Mouse (Mus musculus) embryonic facial prominence, embryonic 11.5 days (tissue): Measurements from ENCODE around the gene Mreg. TPM values are rescaled to one million over a fixed set of nuclear protein-coding genes. Genes with fewer than 3 reads are reported as not detected.

Source experiments
- ATAC-seq: fragments of 200-750 bp; cut with Nextera tagmentation; replicated peaks from 2 replicates; pipeline ENCODE4 v1.8.0; 2017; ENCODE audit warnings: low read depth; ENCODE audit not compliant: insufficient number of reproducible peaks, low FRiP score, low TSS enrichment
- DNase-seq: peaks from one replicate; pipeline ENCODE4 v3.0.0-alpha.2; 2015; ENCODE audit warnings: low spot score
- H3K27ac ChIP-seq: fragments of 300-500 bp; sonication (generic); replicated peaks from 2 replicates; pipeline ENCODE4 v1.5.1; 2014; ENCODE audit warnings: mild to moderate bottlenecking, low read depth, low read length, control low read depth
- H3K27me3 ChIP-seq: fragments of 300-500 bp; sonication (generic); 2 replicates; pipeline ENCODE4 v1.6.1; 2014; ENCODE audit warnings: mild to moderate bottlenecking, low read length, moderate library complexity, mixed read lengths; ENCODE audit not compliant: control insufficient read depth, insufficient read depth
- H3K36me3 ChIP-seq: fragments of 300-500 bp; sonication (generic); replicated peaks from 2 replicates; pipeline ENCODE4 v1.6.1; 2014; ENCODE audit warnings: low read depth, mild to moderate bottlenecking, low read length, moderate library complexity, mixed read lengths; ENCODE audit not compliant: control insufficient read depth, insufficient read depth
- H3K4me1 ChIP-seq: fragments of 300-500 bp; sonication (generic); 2 replicates; pipeline ENCODE4 v1.6.1; 2014; ENCODE audit warnings: low read length, mixed read lengths; ENCODE audit not compliant: control insufficient read depth, insufficient read depth
- H3K4me2 ChIP-seq: fragments of 300-500 bp; sonication (generic); 2 replicates; pipeline ENCODE4 v1.6.1; 2014; ENCODE audit warnings: low read depth, mild to moderate bottlenecking, control low read depth, low read length, moderate library complexity
- H3K4me3 ChIP-seq: fragments of 300-500 bp; sonication (generic); 2 replicates; pipeline ENCODE4 v1.5.1; 2014; ENCODE audit warnings: low read depth, low read length, control low read depth
- H3K9ac ChIP-seq: fragments of 300-500 bp; sonication (generic); replicated peaks from 2 replicates; pipeline ENCODE4 v1.6.1; 2014; ENCODE audit warnings: mild to moderate bottlenecking, control low read depth, low read length
- H3K9me3 ChIP-seq: fragments of 300-500 bp; sonication (generic); replicated peaks from 2 replicates; pipeline ENCODE4 v1.6.1; 2016; ENCODE audit warnings: mild to moderate bottlenecking, low read length, inconsistent platforms, mixed read lengths; ENCODE audit not compliant: control insufficient read depth
- WGBS: fragments of 180-500 bp; shearing (Covaris S2); extraction: QIAGEN DNeasy Blood & Tissue Kit; methylation state at CpG from one replicate; pipeline ENCODE4 v1.1.7; 2014; 5-methylcytosine and 5-hydroxymethylcytosine counted together
- polyA plus RNA-seq: library from polyadenylated mRNA; unstranded; fragments of >200 nt; fragmentation: Nextera tagmentation; extraction: Ambion mirVana; gene quantifications from 2 replicates; pipeline ENCODE4 v1.2.1, GENCODE M21; 2014

Gene Mreg
- polyA plus RNA-seq: 24.2 and 24.7 TPM in 2 replicates

DNA sequence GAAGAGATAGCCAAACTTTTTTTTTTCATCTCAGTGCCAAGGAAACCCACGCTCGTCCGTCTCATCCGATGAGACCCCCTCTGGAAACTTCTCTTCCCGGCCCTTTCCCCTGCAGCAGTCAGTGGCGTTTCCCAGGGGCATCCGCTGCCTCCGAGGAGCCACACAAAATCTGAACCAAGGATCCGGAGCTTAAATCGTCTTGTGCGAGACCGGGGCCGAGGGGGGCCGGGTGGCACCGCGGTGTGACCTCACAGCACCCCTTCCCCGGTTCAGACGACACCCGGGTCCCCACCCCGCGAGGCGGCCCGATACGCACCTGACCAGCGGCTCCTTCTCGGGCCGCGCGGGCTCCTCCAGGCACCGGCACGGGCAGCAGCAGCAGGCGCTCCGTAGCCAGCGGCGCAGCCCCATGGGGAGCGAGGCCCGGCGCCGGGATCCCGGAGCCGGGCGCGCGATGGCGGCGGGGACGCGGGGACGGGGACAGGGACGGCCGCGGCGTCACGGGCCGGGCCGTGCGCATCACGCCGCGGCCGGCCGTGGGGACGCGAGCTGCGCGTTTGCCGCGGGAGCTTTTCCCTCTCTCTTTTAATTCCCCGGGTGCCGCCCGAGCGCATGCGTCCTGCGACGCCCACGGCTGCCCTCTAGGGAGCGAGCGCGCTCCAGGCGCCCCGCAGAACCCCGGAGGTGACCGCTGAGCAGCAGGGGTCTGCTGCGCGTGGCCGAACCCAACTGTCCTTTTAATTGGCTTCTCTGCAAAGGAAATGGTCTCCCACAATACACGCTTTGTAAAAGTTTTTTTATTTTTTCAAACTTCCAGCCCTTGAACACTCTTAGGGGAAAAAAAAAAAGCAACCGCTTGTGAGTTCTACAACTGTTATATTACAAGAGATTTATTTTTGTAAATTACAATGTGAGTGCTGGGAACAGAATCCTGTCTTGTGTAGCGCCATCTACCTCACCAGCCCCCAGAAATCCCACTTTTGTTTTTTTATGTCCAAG lies at the start of gene Mreg:
Mreg (minus strand) TSS at position 607 of the 999 bp plus-strand sequence.
- under 1% methylated on average over 71 of the region's 89 CpGs for WGBS
- H3K4me2 ChIP-seq: peak within 1 kb of the TSS; percentile 96
- DNase-seq (peak; percentile 76), ATAC-seq (peak; percentile 73; the same call in 1 of the 2 replicates)
- H3K9me3 ChIP-seq: no peaks in the 10 kb centered on the region
- peak within 1 kb of the TSS; percentile 76 for H3K9ac ChIP-seq
- H3K27me3 ChIP-seq: 0 out of 2 replicates have a peak, but pooled peaks cover 2% of the 10 kb centered on the region
- H3K4me3 ChIP-seq: peak within 1 kb of the TSS; percentile 73
- no peaks in the 10 kb centered on the region for H3K36me3 ChIP-seq
- H3K4me1 ChIP-seq: 0 out of 2 replicates have a peak, but pooled peaks cover 3% of the 10 kb centered on the region
- peak within 1 kb of the TSS; percentile 20; the same call in 1 of the 2 replicates for H3K27ac ChIP-seq

DNA sequence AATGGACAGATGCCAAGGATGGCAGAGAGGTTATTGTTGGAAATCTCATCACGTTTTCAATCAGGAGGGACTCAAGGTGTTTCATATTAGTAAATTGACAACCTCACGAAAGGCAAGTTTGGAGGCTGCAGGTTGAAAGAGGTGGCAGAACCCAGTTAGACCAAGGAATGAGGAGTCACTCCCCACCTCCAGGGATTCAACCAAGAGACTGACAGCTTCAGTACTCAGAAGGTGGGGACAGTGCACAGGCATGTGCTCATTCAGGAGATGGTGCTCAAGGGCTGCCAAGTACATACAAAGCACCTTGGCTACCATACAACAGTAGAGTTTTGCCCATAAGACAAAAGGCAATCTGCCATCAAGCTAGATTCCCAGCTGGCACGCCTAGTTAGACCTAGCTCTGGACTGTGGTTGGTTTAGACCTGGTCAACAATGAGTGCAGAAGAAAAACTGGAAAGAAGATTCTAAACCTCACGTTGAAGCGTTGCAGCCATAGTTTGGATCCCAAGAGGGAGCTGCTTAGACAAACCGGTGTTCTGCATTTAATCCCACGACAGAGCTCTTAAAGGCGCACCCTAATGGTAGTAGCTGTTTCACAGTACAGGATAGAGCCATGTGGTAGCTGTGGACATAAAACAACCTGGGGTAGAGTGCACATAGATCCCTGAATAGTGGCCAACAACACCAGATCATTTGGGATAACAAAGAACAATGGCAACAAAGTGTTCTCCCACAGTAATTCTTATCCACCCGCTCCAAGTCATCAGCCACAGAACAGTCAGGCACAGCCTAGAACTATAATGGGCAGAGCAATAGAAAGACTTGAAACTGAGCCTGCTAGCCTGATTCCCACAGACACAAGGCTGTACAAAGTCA lies 44.5 kb upstream of the Mreg start:
- Histone ChIP-seq H3K9me3 (no peaks in the 10 kb centered on the region), H3K4me2 (no peak overlapping the region), H3K4me3 (no peak overlapping the region), H3K27me3 (no peaks in the 10 kb centered on the region), H3K36me3 (no peaks in the 10 kb centered on the region), H3K4me1 (no peaks in the 10 kb centered on the region), H3K9ac (no peak overlapping the region), H3K27ac (no peak overlapping the region)
- DNase-seq (no peak), ATAC-seq (no peak)
- 81% methylated on average over 9 of the region's 9 CpGs for WGBS

- no peak overlapping the region; the same call in 1 of the 2 replicates for H3K9ac ChIP-seq
Observed at GRCm38 (mm10) chr1:72255854-72256175, 43.7 kb upstream of the Mreg start.

DNA sequence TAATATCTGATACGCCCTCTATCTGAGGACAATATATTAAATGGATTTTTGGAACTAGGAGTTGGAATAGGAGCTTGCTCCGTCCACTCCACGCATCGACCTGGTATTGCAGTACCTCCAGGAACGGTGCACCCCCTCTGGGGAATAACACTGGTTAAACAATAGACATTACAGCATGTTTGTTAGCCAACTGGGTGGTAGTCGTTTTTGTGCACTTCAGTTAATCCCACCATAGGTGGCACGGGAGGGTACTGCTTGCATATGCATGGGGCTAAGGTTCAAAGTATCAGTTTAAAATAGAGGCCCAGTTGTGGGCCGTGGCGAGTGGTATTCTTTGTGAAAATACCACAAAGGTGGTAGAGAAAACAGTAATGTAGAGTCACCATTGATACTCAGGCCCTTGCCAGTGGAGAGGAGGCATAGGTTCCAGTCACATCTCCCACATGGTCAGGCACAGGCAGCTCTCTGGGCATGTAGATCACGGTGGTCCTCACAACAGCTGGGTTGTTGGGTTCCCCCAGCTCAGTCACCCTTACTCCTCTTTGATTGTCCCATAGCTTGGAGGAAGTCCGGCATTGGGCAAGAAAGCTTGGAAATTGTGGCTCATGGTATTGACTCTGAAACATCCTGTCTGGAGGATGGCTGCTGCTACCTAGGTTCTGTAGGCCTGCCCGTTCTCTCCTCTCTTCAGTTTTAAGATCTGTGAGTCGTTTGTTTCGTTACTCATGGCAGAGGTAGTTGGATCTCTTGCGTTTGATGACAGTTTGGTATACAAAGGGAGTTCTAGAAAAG lies 43.2 kb upstream of the Mreg start:
- Histone ChIP-seq H3K9ac (peak overlapping the region; percentile 29), H3K27me3 (no peaks in the 10 kb centered on the region), H3K27ac (peak overlapping the region; percentile 5; the same call in 1 of the 2 replicates), H3K36me3 (no peaks in the 10 kb centered on the region), H3K4me2 (peak overlapping the region; percentile 44; the same call in 1 of the 2 replicates), H3K4me1 (no peaks in the 10 kb centered on the region), H3K4me3 (peak overlapping the region; percentile 28), H3K9me3 (no peaks in the 10 kb centered on the region)
- 3% methylated on average over 15 of the region's 15 CpGs for WGBS
- ATAC-seq (peak; percentile 93), DNase-seq (peak; percentile 92)

More at GRCm38 (mm10) chr1:72255854-72256175, 43.7 kb upstream of the Mreg start:
- no peaks in the 10 kb centered on the region for H3K27me3 ChIP-seq
- H3K4me3 ChIP-seq: no peak overlapping the region
- ATAC-seq (no peak), DNase-seq (no peak)
- no peak overlapping the region; the same call in 1 of the 2 replicates for H3K4me2 ChIP-seq
- no peaks in the 10 kb centered on the region for H3K4me1 ChIP-seq
- no peak overlapping the region; the same call in 1 of the 2 replicates for H3K27ac ChIP-seq
- no peaks in the 10 kb centered on the region for H3K36me3 ChIP-seq
- WGBS: 36% methylated on average over 11 of the region's 11 CpGs
- H3K9me3 ChIP-seq: no peaks in the 10 kb centered on the region

GRCm38 (mm10) chr1:72254545-72255061 lies 42.5 kb upstream of the Mreg start:
- Histone ChIP-seq H3K4me3 (peak overlapping the region; percentile 28), H3K4me1 (no peaks in the 10 kb centered on the region), H3K36me3 (no peaks in the 10 kb centered on the region), H3K9me3 (no peaks in the 10 kb centered on the region), H3K27ac (peak overlapping the region; percentile 83), H3K27me3 (no peaks in the 10 kb centered on the region), H3K9ac (peak overlapping the region; percentile 66), H3K4me2 (peak overlapping the region; percentile 44)
- peak; percentile 89 for ATAC-seq
- under 1% methylated on average over 35 of the region's 35 CpGs for WGBS
- peak; percentile 91 for DNase-seq

- Histone ChIP-seq H3K4me1 (no peaks in the 10 kb centered on the region), H3K4me3 (peak overlapping the region; percentile 28), H3K36me3 (no peaks in the 10 kb centered on the region), H3K27ac (no peak overlapping the region), H3K9ac (no peak overlapping the region), H3K4me2 (peak overlapping the region; percentile 44), H3K9me3 (no peaks in the 10 kb centered on the region), H3K27me3 (no peaks in the 10 kb centered on the region)
- ATAC-seq (no peak), DNase-seq (no peak)
- 41% methylated on average over 11 of the region's 11 CpGs for WGBS
Observed at GRCm38 (mm10) chr1:72253881-72254491, 41.9 kb upstream of the Mreg start.

DNA sequence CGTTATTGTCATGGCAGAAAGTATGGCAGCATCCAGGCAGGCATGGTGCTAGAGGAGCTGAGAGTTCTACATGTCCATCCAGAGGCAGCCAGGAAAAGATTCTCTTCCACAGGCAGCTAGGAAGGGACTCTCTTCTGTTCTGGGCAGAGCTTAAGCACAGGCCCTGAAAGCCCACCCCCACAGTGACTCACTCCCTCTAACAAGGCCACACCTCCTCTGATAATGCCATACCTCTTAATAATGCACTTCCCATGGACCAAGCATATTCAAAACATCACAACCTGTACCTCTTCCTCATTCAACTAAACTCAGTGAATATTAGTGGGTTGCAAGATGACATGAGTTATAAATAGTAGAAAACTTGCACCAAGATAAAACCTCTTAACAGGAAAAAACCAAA lies 39.7 kb upstream of the Mreg start:
- H3K27ac ChIP-seq: no peak overlapping the region
- no peak overlapping the region for H3K4me2 ChIP-seq
- no peak overlapping the region for H3K4me3 ChIP-seq
- H3K36me3 ChIP-seq: no peaks in the 10 kb centered on the region
- ATAC-seq: no peak
- H3K4me1 ChIP-seq: no peaks in the 10 kb centered on the region
- no peak for DNase-seq
- no peak overlapping the region for H3K9ac ChIP-seq
- no peaks in the 10 kb centered on the region for H3K9me3 ChIP-seq
- WGBS: 78% methylated on average over 1 of the region's 1 CpGs
- no peaks in the 10 kb centered on the region for H3K27me3 ChIP-seq
